Mouse (Mus musculus) G1E (cell line): Measurements from ENCODE around the gene Nt5c3b.

ENCODE experiments used
- CTCF ChIP-seq: IDR thresholded peaks from 2 replicates; pipeline ENCODE4 v1.5.1; 2012; ENCODE audit warnings: low read depth, low read length, inconsistent platforms, mixed read lengths
- GATA1 ChIP-seq: IDR thresholded peaks from 2 replicates; pipeline ENCODE4 v1.6.1; 2012; ENCODE audit warnings: borderline replicate concordance, low read length, inconsistent platforms, mixed read lengths
- GATA2 ChIP-seq: IDR thresholded peaks from 2 replicates; pipeline ENCODE4 v1.6.1; 2012; ENCODE audit warnings: low read depth, low read length, inconsistent platforms, borderline replicate concordance
- TAL1 ChIP-seq: conservative IDR thresholded peaks from 2 replicates; pipeline ENCODE4 v1.6.1; 2012; ENCODE audit warnings: low read depth, low read length, inconsistent platforms, mixed read lengths

GRCm38 (mm10) chr11:100394353-100395074 is 47.1 kb downstream of the Nt5c3b start:
- TF ChIP-seq CTCF, result no peak
- TF ChIP-seq GATA1, result no peak
- TF ChIP-seq TAL1, result no peak
- TF ChIP-seq GATA2, result no peak
